Mouse (Mus musculus) brain, embryonic 14.5 days (tissue): ENCODE data around the gene Tssk6.

Experiments used
- CTCF ChIP-seq: fragments of 200-500 bp; IDR thresholded peaks from 2 replicates; pipeline ENCODE4 v1.5.1; 2012; ENCODE audit warnings: inconsistent platforms, mild to moderate bottlenecking, moderate library complexity, borderline replicate concordance; ENCODE audit not compliant: insufficient read depth, insufficient read length; ENCODE audit errors: extremely low read depth
- POLR2A ChIP-seq: fragments of 200-500 bp; IDR thresholded peaks from 2 replicates; pipeline ENCODE4 v1.6.1; 2012; ENCODE audit warnings: mild to moderate bottlenecking, inconsistent platforms, borderline replicate concordance; ENCODE audit not compliant: poor library complexity, insufficient read depth, insufficient read length, severe bottlenecking; ENCODE audit errors: extremely low read depth

- no peak for TF ChIP-seq POLR2A
- TF ChIP-seq CTCF = no peak
Measured at GRCm38 (mm10) chr8:69923986-69924385, 22.0 kb downstream of the Tssk6 start.
